8 mouse cellular contexts compared by ENCODE assay signal in the genomic region with DNA sequence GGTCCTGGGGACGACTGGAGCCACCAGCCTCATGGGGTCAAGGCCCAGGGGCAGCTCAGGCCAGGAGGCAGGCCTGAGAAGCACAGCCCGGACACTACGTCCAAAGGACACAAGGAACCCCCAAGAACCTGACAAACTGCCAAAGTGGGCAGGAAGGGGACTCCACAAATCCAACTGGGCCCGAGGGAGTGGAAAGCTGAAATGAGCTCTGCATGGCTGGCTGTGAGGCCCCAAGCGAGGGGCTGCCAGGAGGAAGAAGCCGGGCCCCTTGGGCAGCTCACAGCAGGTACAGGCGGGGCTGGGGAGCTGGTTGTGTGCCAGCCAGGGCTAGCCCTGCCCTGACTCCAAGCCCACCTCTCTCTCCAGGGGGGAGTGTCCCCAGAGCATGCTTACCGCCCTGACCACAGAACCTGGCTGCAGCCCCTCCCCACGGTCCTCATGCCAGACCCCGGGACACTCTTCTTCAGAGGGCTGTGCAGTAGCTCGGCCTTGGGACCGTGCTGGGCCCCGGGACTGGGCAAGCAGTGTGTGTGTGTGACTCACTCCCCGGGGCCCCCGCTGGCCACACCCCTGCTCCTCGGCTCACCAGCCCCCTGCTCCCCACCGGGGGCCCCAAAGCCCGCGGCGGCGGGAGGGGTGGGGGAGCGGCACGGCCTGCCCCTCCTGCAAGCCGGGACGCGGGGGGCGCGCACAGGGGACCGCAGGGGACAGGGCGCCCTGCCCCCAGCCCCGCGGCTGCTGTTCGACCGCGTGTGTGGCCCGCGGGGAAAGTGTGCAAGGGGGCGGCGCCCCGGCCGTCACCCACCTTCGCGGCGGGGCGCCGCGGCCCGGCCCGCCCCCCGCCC. TPM values are rescaled to one million over a fixed set of nuclear protein-coding genes. Genes with fewer than 3 reads are reported as not detected.
DNase-seq lines count a peak whose midpoint lies in the region; ATAC-seq lines count a peak whose summit lies in the region.

No protein-coding gene starts in this region.

- H3K4me1 ChIP-seq in erythroblast, embryonic 14.5 days (ENCODE audit: control insufficient read depth) = peaks cover 50% of the 10 kb centered on the region
- H3K4me1 ChIP-seq in forebrain, embryonic 12.5 days = peaks cover 26% of the 10 kb centered on the region
- H3K4me1 ChIP-seq in intestine, embryonic 15.5 days (replicated peaks) = peaks cover 29% of the 10 kb centered on the region
- peaks cover 18% of the 10 kb centered on the region for H3K4me1 ChIP-seq in liver, embryonic 16.5 days (ENCODE audit: control insufficient read depth, low read depth, low read length)
- peaks cover 32% of the 10 kb centered on the region for H3K4me1 ChIP-seq in neural tube, embryonic 13.5 days (replicated peaks)

- peak; percentile 93 to 96 for DNase-seq in adrenal gland, adult (ENCODE audit: inconsistent age in 2 of 2, low spot score in 1 of 2)
- peak; percentile 46 for DNase-seq in yolk sac, embryonic 10.5 days (ENCODE audit: low spot score)

- H3K27ac ChIP-seq in forebrain, embryonic 12.5 days = peak overlapping the region; percentile 46
- peak overlapping the region; percentile 93 for H3K27ac ChIP-seq in intestine, embryonic 15.5 days
- H3K27ac ChIP-seq in liver, embryonic 16.5 days (ENCODE audit: low read length) = peak overlapping the region; percentile 30
- H3K27ac ChIP-seq in neural tube, embryonic 13.5 days (replicated peaks) = peak overlapping the region; percentile 73

- ATAC-seq in erythroblast, adult 5-6 weeks (replicated peaks; ENCODE audit: low FRiP score, poor library complexity, severe bottlenecking) = no peak
- peak; percentile 82 for ATAC-seq in forebrain, embryonic 12.5 days (ENCODE audit: low FRiP score)
- ATAC-seq in intestine, embryonic 15.5 days = peak; percentile 95
- peak; percentile 80 for ATAC-seq in liver, embryonic 16.5 days (ENCODE audit: low read depth)
- ATAC-seq in neural tube, embryonic 13.5 days (ENCODE audit: low read depth) = peak; percentile 85

- peaks cover 16% of the 10 kb centered on the region for H3K36me3 ChIP-seq in erythroblast, embryonic 14.5 days (ENCODE audit: control insufficient read depth)
- peaks cover 15% of the 10 kb centered on the region; the same call in 1 of the 2 replicates for H3K36me3 ChIP-seq in forebrain, embryonic 12.5 days (replicated peaks)
- peaks cover 22% of the 10 kb centered on the region; the same call in 1 of the 2 replicates for H3K36me3 ChIP-seq in intestine, embryonic 15.5 days
- H3K36me3 ChIP-seq in liver, embryonic 16.5 days (ENCODE audit: control insufficient read depth, insufficient read depth) = no peaks in the 10 kb centered on the region
- H3K36me3 ChIP-seq in neural tube, embryonic 13.5 days = peaks cover 21% of the 10 kb centered on the region

- peak overlapping the region; percentile 100 for H3K4me2 ChIP-seq in forebrain, embryonic 12.5 days
- peak overlapping the region; percentile 92 for H3K4me2 ChIP-seq in intestine, embryonic 15.5 days (replicated peaks)
- H3K4me2 ChIP-seq in liver, embryonic 16.5 days (ENCODE audit: low read depth, low read length) = peak overlapping the region; percentile 95
- H3K4me2 ChIP-seq in neural tube, embryonic 13.5 days = peak overlapping the region; percentile 92

- peak overlapping the region; percentile 65 for H3K4me3 ChIP-seq in erythroblast, embryonic 14.5 days (replicated peaks)
- H3K4me3 ChIP-seq in forebrain, embryonic 12.5 days (replicated peaks) = peak overlapping the region; percentile 73
- peak overlapping the region; percentile 63 for H3K4me3 ChIP-seq in intestine, embryonic 15.5 days (replicated peaks)
- H3K4me3 ChIP-seq in liver, embryonic 16.5 days (ENCODE audit: low read depth, low read length) = peak overlapping the region; percentile 65
- H3K4me3 ChIP-seq in neural tube, embryonic 13.5 days = peak overlapping the region; percentile 58

- H3K27me3 ChIP-seq in erythroblast, embryonic 14.5 days (ENCODE audit: control insufficient read depth) = peaks cover 4% of the 10 kb centered on the region; the same call in 1 of the 2 replicates
- peaks cover 6% of the 10 kb centered on the region; the same call in 1 of the 2 replicates for H3K27me3 ChIP-seq in forebrain, embryonic 12.5 days
- H3K27me3 ChIP-seq in intestine, embryonic 15.5 days (replicated peaks) = no peaks in the 10 kb centered on the region
- no peaks in the 10 kb centered on the region for H3K27me3 ChIP-seq in liver, embryonic 16.5 days (ENCODE audit: control insufficient read depth, insufficient read depth, low read depth, low read length)
- no peaks in the 10 kb centered on the region for H3K27me3 ChIP-seq in neural tube, embryonic 13.5 days

- 8% methylated on average over 23 of the region's 50 CpGs for WGBS in forebrain, embryonic 12.5 days
- WGBS in intestine, embryonic 15.5 days = 3% methylated on average over 40 of the region's 50 CpGs
- 4% methylated on average over 44 of the region's 50 CpGs for WGBS in liver, embryonic 16.5 days (ENCODE audit: insufficient replicate concordance)
- 4% methylated on average over 34 of the region's 50 CpGs for WGBS in neural tube, embryonic 13.5 days

- H3K9me3 ChIP-seq in erythroblast, embryonic 14.5 days (ENCODE audit: control insufficient read depth, low read length) = no peaks in the 10 kb centered on the region
- H3K9me3 ChIP-seq in forebrain, embryonic 12.5 days = no peaks in the 10 kb centered on the region
- no peaks in the 10 kb centered on the region for H3K9me3 ChIP-seq in intestine, embryonic 15.5 days
- H3K9me3 ChIP-seq in liver, embryonic 16.5 days (replicated peaks; ENCODE audit: control insufficient read depth, low read length) = no peaks in the 10 kb centered on the region
- H3K9me3 ChIP-seq in neural tube, embryonic 13.5 days = no peaks in the 10 kb centered on the region

- peak overlapping the region; percentile 82 for H3K9ac ChIP-seq in forebrain, embryonic 12.5 days
- peak overlapping the region; percentile 71 for H3K9ac ChIP-seq in intestine, embryonic 15.5 days
- peak overlapping the region; percentile 63 for H3K9ac ChIP-seq in liver, embryonic 16.5 days (ENCODE audit: low read depth, low read length)
- peak overlapping the region; percentile 88 for H3K9ac ChIP-seq in neural tube, embryonic 13.5 days

RNA-seq across cellular contexts. Expression of a gene that starts 31.7 kb away (rescaled TPM):
- 0.57 and 0.58 TPM in 2 replicates for polyA plus RNA-seq in erythroblast, embryonic 14.5 days (2012)
- total RNA-seq in erythroblast, adult 5-6 weeks (2015; ENCODE audit: low replicate concordance) = 0.19 and 0.63 TPM in 2 replicates
- 0.77 and 0.98 TPM in 2 replicates for total RNA-seq in erythroblast, adult 5-6 weeks (2017; ENCODE audit: low replicate concordance)
- 1.7 and 2.1 TPM in 2 replicates for polyA plus RNA-seq in forebrain, embryonic 12.5 days (2016; fragmentation: Nextera tagmentation; extraction: Ambion mirVana)
- polyA plus RNA-seq in intestine, embryonic 15.5 days (2015; fragmentation: Nextera tagmentation; extraction: Ambion mirVana) = 8.0 and 8.6 TPM in 2 replicates
- 1.2 and 1.7 TPM in 2 replicates for polyA plus RNA-seq in liver, embryonic 16.5 days (2015; fragmentation: Nextera tagmentation; extraction: Ambion mirVana)
- 1.8 and 2.2 TPM in 2 replicates for polyA plus RNA-seq in neural tube, embryonic 13.5 days (2015; fragmentation: Nextera tagmentation; extraction: Ambion mirVana)

Comparison
In these comparisons a context has a peak if more than half of its experiments do, and no peak if none do; other contexts are left out.
1. H3K27ac ChIP-seq: peak in every context shown above with its lines; median percentile 93 in intestine, embryonic 15.5 days; 73 in neural tube, embryonic 13.5 days; 46 in forebrain, embryonic 12.5 days; 30 in liver, embryonic 16.5 days.